Mouse (Mus musculus) monocyte, adult 5-6 weeks (primary cell): ENCODE data around the gene Ksr1. TPM values are rescaled to one million over a fixed set of nuclear protein-coding genes. Genes with fewer than 3 reads are reported as not detected.
A peak's percentile ranks its signal among the peaks of the same experiment; 100 is the strongest.
"Not testable (repeated sequence)": the region's sequence is repeated elsewhere in the genome, so short reads cannot be mapped to it uniquely, and the experiment has no call there.

Source experiments
- ATAC-seq: fragments of 153-309, 156-312 bp; replicated peaks from 2 replicates; pipeline ENCODE4 v1.8.0; 2017; ENCODE audit warnings: mild to moderate bottlenecking; ENCODE audit not compliant: low TSS enrichment, insufficient number of reproducible peaks, severe bottlenecking, poor library complexity, low FRiP score
- total RNA-seq: library from RNA; stranded (forward); fragments of 200-1000, 200-491, 200-594 nt; gene quantifications from 3 replicates; pipeline ENCODE4 v1.2.3, GENCODE M21; 2017

Ksr1 gene
- total RNA-seq, 1 experiment from 2014 or later, result 6.9 TPM

GRCm38 (mm10) chr11:79008007-79008775, 138.0 kb downstream of the Ksr1 start:
- ATAC-seq, result no peak

DNA sequence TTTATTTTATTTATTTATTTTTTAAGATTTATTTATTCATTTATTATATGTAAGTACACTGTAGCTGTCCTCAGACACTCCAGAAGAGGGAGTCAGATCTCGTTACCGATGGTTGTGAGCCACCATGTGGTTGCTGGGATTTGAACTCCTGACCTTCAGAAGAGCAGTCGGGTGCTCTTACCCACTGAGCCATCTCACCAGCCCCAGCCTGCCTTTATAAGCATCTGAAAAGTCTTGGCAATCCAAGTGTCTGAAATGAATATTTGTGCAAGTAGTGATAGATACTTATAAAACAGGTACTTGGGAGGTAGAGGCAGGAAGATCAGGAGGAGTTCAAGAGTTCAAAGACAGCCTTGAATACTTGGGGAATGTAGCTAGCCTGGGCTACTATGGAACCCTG, 138.9 kb downstream of the Ksr1 start:
- not testable (repeated sequence) for ATAC-seq

DNA sequence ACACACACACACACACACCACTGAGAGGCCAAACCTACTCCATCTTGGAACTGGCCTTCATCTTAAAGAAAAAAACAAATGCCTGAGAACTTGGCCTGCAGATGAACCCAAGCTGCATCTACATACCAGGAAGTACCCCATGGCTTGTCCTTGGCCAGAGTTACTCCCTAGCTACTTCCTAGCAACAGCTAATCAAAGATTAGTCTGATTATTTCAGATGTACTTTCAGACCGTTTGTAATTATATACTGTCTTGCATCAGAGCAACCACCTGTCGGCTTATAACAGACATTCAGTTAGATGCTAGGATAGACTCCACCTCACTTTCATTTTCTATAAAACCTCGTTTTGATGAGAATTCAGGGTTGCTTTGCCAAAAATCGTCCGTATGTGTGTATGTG, 139.8 kb downstream of the Ksr1 start:
- ATAC-seq, result no peak

DNA sequence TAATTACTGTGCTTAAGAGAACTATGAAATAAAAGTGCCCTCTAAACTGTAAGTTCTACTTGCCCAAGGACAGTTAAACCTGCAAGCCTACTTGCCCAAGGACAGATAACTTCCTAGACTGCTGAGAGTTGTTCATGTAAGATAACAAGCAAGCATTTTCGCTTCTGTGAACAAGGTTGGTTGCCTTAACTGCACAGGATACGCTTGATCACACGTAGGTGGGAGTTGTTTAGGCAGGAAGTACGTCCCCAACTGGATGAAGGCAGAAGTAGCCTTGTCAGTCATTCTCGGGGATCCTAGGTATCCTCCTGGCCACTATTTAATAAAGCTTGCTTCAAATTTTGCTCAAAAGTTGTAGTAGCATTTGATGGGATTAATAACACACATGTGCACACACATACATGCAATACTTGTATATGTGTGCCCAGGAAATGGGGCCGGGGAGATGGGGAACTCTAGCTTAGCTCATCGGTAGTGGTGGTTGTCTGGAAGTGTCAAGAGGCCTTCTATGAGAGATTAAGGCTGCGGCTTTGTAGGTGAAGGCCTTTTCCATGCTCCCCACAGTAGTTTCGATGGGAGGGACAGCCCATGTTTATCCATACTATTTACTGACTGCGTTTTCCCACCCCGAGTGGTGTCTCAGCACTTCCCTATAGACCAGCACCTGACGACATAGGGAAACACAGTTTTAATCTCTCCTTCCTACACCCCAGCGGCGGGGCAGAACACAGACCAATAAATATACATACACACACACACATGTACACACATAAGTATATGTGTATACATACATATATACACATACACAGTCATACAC, 140.4 kb downstream of the Ksr1 start:
- ATAC-seq, result no peak

GRCm38 (mm10) chr11:79003769-79004638, 142.2 kb downstream of the Ksr1 start:
- ATAC-seq, result no peak; the same call in 1 of the 2 replicates

- no peak for ATAC-seq
Observed at GRCm38 (mm10) chr11:79003053-79003768, 143.0 kb downstream of the Ksr1 start.

DNA sequence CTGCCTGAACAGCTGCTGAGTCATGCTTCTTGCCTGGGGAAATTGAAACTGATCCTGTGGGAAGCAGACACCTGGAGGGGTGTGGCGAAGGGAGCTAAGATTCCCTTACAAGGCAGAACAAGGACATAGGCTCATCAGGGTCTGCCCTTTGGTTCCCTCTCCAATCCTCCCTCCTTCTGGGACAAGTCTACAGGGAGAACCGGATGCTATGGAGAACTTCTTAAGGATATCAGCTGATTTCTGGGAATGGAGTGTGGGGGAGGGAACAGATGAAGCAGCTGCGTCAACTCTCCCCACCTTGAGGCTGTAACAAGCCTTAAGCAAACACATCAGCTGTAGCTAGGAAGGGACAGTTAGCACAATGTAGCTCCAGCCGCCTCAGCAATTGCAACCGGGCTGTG, 143.7 kb downstream of the Ksr1 start:
- ATAC-seq, result no peak

DNA sequence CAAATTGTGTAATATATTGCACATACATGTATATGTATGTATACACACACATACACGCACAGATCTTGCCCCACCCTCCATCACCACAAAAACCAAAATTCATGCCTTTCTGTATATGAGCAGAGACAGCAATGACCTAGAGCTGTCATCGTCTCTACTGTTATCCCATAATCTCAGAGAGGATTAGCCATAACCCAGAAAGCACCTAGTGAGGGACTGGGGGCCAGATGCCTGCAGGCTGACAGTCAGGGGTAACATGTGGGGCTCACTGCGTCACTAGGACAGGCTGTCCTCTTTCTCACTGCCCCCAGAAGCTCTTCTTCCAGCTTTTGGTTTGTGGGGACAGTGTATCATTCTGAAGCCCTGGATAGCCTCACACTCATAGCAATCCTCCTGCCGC, 144.3 kb downstream of the Ksr1 start:
- ATAC-seq, result no peak

GRCm38 (mm10) chr11:78999118-78999517, 147.1 kb downstream of the Ksr1 start:
- ATAC-seq, result no peak

DNA sequence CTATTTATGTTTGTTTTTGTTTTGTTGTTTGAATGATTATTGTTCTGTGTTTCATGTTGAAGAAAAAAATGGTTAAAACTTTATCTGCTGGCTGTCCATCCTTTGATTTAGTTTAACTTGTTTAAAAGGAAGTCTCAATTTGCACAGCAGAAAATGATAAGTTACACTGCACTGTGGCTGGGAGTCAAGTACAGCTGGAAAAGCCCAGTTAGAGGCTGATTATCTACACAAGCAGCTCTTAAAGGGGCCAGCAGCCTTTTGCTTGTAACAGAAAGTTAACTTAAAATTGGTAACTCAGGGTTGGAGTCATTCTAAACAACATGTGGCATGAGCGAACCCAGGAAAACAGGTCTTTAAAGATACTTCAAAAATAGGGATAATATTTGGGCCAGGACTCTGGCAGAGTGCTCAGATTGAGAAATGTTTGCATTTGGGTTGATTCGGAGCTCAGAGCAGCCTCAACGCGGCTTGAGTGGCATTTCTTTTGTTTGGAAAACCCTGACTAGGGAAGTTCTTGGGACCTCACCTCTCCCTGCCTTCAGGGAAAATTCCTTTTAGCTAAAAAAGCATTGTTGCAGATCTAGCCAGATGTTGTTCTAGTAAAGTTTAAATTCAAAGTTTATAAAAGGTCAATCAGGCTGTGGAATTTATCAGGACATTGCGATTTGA, 155.2 kb downstream of the Ksr1 start:
- ATAC-seq, result not testable (repeated sequence)

DNA sequence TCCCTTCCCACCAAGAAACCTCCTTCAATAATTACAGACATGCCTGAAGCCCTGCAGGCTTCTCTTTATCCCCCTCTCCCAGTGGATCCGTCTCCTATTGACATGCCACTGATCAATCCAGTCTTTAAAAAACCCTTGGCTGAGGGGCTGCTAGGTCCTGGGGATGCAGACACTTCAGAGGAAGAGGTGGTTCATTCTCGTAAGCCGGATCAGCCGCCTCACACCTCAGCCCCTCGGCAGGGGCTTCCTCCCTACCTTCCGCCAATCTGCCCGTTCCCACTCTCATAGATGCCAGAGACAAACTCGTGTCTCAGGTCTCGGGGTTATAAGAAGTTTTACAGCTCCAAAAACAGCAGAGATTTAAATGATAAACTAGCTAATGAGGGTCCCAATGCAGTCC, 156.1 kb downstream of the Ksr1 start:
- ATAC-seq, result no peak

- not testable (repeated sequence) for ATAC-seq
Observed at GRCm38 (mm10) chr11:78989206-78989605, 157.0 kb downstream of the Ksr1 start.

DNA sequence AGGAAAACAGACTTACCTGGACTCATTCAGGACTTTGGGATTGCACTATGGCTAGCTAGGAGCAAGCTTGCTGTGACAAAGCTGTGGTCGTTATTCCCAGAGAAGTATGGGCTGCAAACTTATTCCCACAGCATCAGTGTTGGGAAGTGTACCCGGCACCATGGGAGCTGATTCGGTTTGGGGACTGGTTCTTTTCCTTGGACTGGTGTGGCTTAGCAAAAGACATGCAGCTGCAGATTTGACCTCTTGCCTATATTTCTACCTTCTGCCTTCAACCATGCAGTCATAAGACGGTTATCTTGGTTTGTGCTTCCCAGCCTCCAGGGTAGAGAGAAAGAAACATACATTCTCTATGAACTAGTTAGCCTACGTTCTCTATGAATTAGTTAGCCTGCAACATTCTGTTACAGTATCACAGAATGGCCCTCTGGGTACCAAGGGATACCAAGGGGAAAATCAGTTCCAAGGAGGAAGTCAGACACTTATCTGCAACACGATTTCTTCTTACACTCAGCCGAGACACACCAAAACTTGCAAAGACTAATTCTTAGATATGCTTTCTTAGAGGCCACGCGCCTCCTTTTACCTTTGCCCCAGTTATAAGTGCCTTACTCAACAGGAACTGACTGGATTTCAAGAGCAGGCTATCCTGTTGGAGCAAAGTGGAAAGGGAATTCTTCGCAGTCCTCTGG, 159.8 kb downstream of the Ksr1 start:
- no peak for ATAC-seq

- ATAC-seq, result no peak
Observed at GRCm38 (mm10) chr11:78985505-78985904, 160.7 kb downstream of the Ksr1 start.

DNA sequence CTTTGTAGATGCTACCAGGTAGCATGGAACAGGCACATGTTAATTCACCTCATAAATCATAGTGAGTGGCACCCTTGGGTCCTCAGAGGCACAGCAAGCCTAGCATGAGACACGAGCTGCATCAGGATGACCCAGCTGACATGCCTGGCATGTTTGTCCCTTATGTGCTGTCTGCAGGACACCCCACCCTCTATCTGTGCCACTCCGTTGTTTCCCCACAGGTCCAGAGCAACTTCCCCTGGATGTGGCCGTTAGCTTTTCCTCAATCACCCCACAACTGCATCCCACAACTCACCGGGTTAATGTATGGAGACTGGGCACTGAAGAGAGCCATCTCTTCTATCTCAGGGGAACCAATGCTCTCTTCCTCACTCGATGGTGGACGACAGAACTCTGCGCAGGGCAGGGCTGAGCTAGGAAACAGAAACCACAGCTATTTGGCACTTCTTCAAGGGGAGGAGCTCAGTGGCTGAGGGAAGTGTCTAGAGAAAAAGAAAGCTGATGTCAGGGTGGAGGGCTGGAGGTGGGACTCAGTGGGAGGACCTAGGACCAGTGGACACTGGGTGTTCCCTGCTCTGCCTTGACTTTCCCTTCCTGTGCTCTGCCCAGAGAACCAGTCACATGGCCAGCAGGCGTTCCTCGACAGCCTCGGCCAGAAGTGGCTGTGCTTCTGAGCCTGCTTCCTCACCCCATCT, 161.6 kb downstream of the Ksr1 start, which contains the start of gene Lgals9:
TSS of gene Lgals9 (minus strand) at position 464 of the 695 bp plus-strand sequence.
- peak; percentile 96 for ATAC-seq

DNA sequence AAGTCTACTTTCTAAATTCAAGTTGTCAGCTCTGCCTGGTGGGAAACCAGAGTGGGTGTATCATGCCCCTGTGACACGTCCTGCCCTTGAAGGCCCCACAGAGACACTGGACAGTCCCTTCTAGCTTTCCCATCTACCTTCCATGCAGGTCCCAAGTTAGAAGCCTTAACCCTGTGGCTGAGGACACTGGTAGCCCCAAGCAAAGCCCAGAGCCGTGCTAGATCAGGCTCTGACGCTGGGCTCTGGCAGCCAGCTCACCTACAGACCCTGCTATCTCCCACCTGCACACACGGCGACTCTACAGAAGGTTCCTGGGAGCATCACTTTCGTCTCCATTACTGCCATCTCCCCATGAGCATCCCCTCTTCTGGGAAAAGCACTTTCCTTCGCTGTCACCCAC, 162.7 kb downstream of the Ksr1 start:
- no peak for ATAC-seq
